Mouse (Mus musculus): ENCODE results near the gene Adcy2.

The Adcy2 gene

DNA sequence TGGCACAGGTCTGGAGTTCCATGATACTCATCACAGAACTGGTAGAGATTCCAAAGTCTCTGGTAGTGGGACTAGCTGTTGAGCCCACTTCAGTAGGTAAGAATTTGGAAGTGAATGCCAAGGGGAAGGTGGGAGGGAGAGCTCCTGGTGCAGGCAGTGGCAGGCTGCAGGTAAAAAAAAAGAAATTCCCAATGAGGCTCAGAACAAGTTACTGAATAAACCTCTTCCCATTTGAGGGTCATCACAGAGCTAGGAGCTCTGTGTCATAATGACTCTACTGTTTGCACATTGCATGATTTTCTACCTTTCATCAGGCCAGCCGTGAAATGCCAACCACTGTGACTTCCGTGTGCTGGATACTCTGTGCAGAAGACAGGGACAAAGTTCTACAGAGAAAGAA, 314.4 kb downstream of the Adcy2 start:
- in situ Hi-C loops (cut with MboI; ENCODE audit: low sequenced_read_pairs) = no loop called here

DNA sequence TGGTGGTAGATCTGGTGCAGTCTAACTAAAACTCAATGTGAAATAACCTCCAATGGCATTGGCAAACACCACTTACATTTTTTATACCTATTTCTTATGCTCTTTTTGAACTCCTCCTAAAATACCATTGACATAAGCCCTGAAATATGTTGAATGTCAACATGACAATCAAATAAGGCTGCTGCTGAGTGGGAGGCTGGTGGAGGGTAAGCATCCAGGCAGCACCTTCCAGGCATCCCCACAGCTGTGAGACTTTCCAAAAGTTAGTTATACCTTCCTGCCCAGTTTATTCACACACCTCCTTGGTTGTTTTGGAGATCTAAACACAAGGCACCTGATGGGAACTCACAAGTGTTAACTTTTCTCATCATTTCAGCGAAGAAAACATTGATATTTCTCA, 318.9 kb downstream of the Adcy2 start:
- in situ Hi-C loops (cut with MboI; ENCODE audit: low sequenced_read_pairs) = no loop called here

DNA sequence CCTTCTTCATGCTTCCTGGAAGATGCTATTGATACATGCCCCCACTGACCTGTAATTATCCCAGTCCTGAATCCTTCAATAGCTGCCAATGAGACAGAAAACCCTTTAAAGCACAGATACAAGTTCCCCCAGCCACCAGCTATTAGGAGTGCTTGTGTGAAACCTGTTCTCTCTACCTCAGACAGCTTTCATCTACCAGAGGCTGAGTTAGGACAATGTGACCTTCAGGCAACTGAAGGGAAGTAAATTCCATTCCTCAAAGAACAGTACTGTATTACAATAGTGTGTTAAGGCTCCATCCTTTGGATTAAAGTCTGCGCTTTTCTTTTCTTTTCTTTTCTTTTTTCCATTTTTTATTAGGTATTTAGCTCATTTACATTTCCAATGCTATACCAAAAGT, 356.6 kb downstream of the Adcy2 start:
- in situ Hi-C loops (cut with MboI; ENCODE audit: low sequenced_read_pairs) = no loop called here

DNA sequence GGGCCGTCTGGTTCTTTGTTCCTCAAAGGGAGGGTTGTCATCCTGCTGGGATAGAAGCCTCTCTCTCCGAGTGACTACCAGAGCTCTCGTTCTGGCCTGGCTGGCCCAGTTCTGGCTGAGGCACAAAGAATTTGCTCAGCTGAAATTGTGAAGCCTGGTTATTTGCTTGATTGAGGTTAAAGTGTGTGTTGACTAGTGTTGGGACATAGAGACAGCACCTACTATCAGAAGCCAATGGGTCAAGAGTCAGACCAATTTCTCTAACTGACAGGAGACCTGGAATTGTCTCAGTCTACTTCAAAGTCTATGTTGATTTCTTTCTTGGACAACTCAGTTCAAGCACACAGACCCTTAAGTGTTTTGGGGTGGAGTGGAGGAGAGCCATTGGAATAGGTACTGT, 372.3 kb downstream of the Adcy2 start:
- in situ Hi-C loops (cut with MboI; ENCODE audit: low sequenced_read_pairs) = no loop called here

DNA sequence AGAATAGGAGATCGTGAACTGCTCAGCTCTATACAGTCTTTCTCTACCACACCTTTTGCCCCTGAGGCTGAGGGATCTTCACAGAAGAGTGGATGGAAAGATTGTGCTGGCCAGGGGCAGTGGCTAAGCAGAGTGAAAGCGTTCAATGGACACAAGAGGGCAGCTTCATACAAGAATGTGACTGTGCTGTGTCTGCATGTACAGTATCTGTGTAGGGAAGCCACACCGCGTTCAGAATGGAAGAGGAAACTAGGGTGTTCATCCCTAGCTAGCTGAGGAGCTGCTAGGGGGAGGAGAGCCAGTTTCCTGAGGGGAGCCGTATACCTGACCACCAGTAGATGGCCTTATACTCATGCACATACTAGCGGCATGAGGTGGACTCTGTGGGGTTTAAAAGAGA, 376.5 kb downstream of the Adcy2 start:
- in situ Hi-C loops (cut with MboI; ENCODE audit: low sequenced_read_pairs) = no loop called here

DNA sequence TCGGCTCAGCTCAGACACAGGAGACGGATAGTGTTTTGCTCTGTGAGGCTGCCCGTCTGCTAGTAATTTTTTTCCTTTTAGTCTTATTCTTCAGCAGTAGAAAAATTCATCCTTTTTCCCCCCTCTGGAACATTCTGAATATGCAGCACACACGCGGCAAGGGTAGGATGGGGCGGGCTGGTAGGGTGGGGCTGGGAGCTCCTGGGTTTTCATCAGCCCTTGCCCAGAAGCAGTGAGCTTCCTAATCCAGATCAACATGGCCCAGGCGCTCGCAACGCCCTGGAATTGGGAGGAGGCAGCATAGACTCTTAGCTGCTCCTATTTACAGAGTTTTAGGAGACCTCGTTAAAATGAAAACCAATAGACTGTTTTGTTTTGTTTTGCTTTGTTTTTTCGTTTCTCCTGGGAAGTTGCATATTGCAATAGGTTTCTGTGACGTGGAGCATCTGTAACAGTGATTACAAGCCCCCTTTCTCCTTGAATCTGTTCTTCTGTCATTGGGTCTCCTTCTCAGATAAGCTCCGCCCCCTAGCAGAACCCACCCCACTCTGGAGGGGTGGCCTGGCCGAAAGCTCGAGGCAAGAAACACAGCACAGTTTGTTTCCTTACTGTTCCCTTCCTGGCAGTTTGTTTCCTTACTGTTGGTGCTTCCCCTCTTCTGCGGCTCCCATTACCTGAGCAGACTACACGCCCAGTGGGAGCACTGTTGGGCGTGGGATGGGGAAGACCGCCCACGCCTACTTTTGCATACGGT, 391.5 kb downstream of the Adcy2 start:
- in situ Hi-C loops (cut with MboI; ENCODE audit: low sequenced_read_pairs) = no loop called here

DNA sequence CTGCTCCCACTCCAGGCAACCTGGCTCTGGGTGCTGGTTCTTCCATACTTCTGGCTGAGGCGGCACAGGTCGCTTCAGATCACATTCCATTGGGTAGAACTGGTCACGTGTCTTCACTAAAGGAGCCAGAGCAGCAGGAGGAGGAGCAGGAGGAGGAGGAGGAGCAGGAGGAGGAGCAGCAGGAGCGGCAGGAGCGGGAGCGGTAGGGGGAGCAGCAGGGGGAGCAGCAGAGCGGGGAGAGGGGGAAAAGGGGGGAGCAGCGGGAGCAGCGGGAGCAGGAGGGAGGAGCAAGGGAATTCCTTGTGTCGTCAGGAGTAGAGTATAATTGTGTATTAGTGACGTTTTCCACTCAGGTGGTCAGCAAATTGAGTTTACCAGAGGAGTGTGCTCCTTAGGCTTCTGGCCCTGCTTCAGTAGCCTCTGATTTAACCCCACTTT, 393.6 kb downstream of the Adcy2 start:
- in situ Hi-C loops (cut with MboI; ENCODE audit: low sequenced_read_pairs) = no loop called here

DNA sequence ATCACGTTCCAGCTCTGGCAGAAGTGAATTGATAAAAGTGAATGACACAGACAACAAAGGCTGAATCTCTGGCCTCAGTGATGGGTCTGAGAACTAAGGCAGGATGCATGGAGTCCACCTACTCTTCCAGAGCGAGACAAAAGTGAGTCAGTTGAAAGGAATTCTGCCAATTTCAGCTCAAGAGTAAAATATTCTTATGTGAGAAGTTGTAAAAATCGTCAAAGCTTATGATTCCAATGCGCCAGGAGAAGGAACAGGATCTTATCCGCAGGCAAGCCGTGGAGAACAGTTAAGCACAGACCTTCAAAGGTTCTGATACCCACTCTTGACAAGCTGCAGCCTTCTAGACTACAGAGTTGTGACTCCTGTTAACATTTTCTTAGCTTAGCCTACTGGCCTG, 396.3 kb downstream of the Adcy2 start:
- in situ Hi-C loops (cut with MboI; ENCODE audit: low sequenced_read_pairs) = no loop called here

DNA sequence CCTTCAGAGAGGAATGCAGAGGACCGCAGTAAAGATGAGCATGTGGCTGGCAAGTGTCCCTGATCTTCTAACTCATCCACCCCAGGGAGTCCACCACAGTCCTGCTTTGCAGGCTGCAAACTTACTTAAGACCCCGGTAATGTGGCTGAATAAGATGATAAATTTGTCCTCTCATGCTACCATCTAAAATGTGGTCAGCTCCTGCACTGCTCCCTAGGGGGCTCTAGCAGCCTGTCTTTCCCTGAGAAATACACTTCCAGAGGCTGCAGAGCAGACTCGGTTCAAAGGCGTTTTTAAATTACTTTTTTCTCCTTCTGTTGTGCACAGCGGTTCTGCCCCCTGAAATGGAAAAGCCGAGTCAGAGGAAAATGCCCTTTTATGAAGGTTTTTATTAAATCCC, 398.2 kb downstream of the Adcy2 start:
- in situ Hi-C loops (cut with MboI; ENCODE audit: low sequenced_read_pairs) = no loop called here

DNA sequence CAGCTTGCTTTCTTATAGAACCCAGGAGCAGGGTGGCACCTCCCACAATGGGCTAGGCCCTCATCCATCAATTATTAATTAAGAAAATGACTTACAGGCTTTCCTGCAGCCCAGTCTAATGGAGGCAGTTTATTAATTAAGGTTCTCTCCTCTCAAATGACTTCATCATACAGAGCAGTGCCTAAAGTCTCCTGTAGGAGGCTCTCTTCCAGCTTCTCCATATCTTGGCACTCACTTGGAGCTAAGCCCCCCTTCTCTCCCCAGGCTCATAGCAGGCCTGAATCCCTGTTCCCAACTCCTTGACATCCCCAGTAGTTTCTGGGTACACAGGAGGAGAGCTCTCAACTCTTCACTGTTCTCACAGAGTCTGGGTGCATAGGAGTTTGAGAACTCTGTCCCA, 400.4 kb downstream of the Adcy2 start:
- in situ Hi-C loops (cut with MboI; ENCODE audit: low sequenced_read_pairs) = loop anchor here (25.0 kb wide), 1 partner anchor 913 kb away; no protein-coding TSS in a partner anchor

DNA sequence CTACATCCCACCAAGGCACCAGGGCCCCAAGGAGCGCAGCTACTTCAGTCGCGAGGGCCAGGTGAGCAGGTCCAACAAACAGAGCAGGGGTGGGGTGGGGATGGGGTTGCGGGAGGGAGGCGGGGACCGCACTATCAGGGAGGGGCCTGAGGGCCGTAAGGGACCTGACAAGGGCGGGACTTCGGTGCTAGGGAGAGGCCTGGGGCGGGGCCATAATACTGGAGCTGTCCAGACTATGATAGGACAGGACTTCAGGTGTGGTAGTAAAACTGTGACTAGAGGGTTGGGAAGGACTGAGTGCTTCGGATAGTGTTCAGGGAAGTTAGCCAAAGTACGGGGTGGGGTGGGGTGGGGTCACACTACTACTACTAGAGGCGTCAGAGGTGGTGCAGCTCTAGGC, 401.7 kb downstream of the Adcy2 start:
- in situ Hi-C loops (cut with MboI; ENCODE audit: low sequenced_read_pairs) = loop anchor here (25.0 kb wide), 1 partner anchor 915 kb away; no protein-coding TSS in a partner anchor

DNA sequence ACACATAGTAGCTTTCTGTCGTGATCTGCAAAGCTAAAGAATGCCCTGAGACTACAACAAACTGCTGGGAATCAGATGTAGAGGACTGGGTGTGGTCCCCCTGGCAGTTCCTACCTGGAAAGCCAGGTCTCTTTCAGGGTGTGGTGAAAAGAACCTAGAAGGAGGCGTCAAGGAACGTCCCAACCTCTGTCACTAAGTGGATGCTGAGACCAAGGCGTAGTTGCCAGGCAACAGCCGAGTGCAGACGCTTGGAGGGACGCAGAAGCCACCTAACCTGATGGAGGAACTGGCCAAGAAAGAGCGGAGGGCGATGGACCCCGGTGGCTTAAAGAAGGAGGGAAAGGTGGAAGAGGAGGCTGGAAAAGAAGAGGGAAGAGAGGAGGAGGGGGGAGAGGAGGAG, 402.1 kb downstream of the Adcy2 start, which contains the start of gene 1700001L19Rik:
Gene 1700001L19Rik, plus strand, starts transcription at position 223 of the 400 bp plus-strand sequence.
- in situ Hi-C loops (cut with MboI; ENCODE audit: low sequenced_read_pairs) = loop anchor here (25.0 kb wide), 1 partner anchor 915 kb away; no protein-coding TSS in a partner anchor

DNA sequence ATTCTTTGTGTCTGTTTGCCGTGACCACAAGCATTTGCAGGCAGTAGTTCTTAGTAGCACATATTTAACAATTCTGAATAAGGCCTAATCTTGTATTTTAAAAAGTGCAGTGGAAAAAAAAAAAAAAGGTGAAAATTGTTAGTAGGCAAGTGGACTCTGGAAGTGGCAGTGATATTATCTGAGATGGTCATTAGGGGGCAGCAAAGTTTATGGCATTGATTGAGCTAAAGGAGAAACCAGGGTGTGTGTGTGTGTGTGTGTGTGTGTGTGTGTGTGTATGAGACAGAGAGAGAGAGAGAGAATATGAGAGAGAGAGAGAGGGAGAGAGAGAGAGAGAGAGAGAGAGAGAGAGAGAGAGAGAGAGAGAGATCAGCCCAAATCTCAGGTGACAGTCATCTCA, 405.5 kb downstream of the Adcy2 start:
- in situ Hi-C loops (cut with MboI; ENCODE audit: low sequenced_read_pairs) = loop anchor here (25.0 kb wide), 1 partner anchor 919 kb away; no protein-coding TSS in a partner anchor

DNA sequence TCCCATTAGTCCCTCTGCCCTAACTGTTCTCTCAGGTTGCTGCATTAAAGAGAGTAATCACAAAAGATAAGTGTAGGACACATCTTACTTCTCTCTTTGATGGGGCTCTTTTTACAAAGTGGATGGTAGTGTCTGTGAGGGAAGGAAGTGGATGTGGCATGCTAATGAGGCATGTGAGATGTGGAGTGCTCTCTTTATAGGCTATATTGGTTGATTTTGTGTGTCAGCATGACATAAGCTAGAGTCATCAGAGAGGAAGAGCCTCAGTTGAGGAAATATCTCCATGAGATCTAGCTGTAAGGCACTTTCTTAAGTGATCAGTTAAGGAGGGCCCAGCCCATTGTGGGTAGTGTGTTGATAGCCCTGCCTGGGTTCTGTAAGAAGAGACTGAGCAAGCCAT, 411.0 kb downstream of the Adcy2 start:
- in situ Hi-C loops (cut with MboI; ENCODE audit: low sequenced_read_pairs) = loop anchor here (25.0 kb wide), 1 partner anchor 924 kb away; no protein-coding TSS in a partner anchor

DNA sequence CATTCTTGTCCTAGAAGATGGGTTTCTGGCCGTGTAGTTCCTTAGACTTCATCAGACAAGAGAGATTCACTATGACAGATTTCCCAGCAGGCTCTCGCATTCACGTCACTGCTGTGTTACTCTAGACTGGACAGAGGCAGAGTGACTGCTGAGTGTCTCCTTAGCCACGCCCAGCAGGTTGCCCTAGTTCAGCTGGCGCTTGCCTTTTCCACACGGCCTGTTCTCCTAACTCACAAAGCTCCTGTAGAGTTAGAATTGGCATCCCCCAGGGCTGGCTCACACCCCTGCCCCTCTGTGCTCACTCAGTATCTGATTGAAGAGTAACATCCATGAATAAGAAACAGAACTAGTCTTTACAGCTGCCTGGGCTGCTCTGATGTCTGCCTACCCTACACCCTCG, 413.9 kb downstream of the Adcy2 start:
- in situ Hi-C loops (cut with MboI; ENCODE audit: low sequenced_read_pairs) = loop anchor here (25.0 kb wide), 1 partner anchor 927 kb away; no protein-coding TSS in a partner anchor

DNA sequence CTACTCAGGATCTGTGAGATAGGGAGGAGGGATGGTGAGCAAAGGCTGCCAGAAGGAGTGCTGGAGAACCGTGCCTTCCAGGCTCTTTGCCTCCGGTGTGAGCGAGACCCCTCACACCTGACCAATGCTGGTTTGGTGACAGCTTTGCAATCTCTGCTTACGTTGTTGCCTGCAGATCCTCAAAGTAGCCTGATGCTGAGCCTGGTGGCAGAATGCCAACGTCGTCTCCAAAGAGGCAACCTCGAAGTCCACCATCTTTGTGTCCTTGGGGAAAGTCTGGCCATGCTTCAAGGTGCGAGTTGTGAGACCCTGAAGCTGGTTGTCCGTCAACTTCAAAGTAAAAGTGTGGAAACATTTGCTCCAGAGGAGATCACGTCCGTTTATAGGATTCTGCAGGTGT, 415.4 kb downstream of the Adcy2 start:
- in situ Hi-C loops (cut with MboI; ENCODE audit: low sequenced_read_pairs) = loop anchor here (25.0 kb wide), 1 partner anchor 928 kb away; no protein-coding TSS in a partner anchor

DNA sequence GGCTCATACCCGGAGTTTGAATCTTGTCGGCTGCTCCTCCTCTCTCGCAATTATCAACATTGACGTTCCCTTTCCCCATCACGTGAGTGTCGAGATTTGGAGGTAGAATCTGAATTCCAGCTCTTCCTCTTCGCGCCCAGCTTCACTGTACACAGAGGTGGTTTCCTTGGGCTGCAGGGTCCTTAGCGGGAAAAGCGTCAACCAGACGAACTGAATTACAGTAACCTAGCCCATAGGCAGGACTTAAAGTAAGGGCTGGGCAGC, 416.9 kb downstream of the Adcy2 start:
- in situ Hi-C loops (cut with MboI; ENCODE audit: low sequenced_read_pairs) = loop anchor here (25.0 kb wide), 1 partner anchor 930 kb away; no protein-coding TSS in a partner anchor

DNA sequence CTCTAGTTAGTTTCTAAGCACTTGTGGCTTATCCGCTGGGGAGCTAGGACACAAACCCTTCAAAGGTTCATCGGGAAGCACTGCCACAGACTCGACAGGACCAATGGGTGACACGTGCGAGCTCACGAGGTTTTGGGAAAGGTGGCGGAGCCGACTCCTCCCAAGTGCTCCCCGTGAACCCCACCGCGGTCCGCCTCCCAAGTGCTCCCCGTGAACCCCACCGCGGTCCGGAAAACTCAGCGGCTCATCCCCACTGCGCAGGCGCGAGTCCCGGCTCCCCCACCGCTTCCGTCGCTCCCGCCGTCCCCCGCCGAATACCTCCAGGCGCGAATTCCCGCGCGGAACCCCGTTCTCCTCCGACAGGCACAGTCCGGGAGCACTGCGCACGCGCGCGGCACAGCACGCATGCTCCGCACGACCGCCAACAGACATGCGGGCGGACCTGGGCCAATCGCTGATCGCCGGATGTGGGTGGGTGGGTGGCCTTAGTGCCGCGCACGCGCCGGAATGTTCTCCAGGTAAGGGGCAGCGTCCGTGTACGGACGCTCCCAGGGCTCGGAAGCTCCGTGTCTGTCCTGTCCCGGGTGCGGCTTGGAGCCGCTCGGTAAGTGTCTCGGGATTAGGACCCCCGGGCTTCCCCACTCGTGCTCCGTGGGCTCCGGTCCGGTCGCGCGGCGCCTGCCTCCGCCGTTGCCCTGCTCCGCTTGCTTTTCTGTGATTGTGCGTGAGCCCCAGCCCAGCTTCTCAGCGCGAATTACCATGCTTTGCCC, 417.4 kb downstream of the Adcy2 start, which contains the start of the genes Mtrr and Fastkd3:
Gene Mtrr, minus strand, starts transcription at position 403 of the 770 bp plus-strand sequence.
Gene Fastkd3, plus strand, starts transcription at position 488 of the 770 bp plus-strand sequence.
- in situ Hi-C loops (cut with MboI; ENCODE audit: low sequenced_read_pairs) = loop anchor here (25.0 kb wide), 1 partner anchor 930 kb away; no protein-coding TSS in a partner anchor

DNA sequence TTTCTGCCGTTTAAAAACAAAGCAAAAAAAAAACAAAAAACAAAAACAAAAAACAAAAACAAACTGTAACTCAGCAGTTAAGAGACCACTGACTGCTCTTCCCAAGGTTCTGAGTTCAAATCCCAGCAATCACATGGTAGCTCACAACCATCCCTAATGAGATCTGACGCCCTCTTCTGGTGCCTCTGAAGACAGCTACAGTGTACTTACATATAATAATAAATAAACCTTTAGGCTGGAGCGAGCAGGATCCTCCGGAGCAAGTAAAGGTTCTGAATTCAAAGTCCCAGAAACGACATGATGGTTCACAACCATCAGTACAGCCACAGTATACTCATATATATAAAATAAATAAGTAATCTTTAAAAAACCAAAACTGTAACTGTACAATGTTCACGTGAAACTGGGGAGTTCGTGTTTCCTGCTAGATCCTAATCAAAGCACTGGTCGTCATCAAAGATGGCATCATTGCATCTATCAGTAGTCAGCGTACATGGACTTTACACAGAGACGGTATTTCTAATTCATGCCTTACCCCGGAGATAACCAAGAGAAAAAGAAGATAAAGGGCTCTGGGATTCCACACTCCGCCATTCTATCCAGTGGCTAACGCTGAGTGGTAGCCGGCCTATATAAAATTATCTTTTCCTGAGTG, 418.1 kb downstream of the Adcy2 start:
- in situ Hi-C loops (cut with MboI; ENCODE audit: low sequenced_read_pairs) = loop anchor here (25.0 kb wide), 1 partner anchor 931 kb away; no protein-coding TSS in a partner anchor

DNA sequence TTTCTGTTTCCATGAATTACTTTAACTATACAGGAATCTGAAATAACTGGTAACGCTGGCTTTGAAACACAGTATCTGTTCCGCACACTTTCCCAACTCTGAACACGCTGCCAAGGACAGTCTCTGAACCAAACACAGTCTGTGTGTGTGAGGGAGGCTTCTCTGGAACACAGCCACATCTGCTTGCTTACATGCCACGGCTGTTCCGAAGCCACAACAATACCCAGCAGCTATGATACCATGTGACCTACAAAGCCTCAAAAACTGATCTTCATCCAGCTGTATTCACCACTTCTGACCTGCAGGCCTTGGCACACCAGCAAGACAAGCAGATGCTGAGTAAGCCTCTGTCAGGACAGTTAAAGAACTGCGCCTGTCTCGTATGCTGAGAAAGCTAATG, 421.4 kb downstream of the Adcy2 start:
- in situ Hi-C loops (cut with MboI; ENCODE audit: low sequenced_read_pairs) = loop anchor here (25.0 kb wide), 1 partner anchor 934 kb away; no protein-coding TSS in a partner anchor

DNA sequence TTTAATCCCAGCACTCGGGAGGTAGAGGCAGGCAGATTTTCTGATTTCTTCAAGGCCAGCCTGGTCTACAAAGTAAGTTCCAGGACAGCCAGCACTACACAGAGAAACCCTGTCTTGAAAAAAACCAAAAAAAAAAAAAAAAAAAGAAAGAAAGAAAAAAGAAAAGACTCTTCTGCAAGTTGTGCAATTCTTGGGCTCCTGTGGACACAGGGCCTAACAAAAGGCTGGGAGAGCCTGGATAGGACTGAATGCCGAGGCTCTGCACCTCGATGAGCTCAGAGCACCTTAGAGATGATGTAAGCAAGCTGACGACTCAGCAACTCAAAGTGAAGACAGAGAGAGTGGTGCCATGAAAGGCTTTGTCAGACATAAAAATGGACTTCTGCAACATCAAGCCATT, 424.9 kb downstream of the Adcy2 start:
- in situ Hi-C loops (cut with MboI; ENCODE audit: low sequenced_read_pairs) = loop anchor here (25.0 kb wide), 1 partner anchor 712 kb away; the partner anchor contains the start of gene BC048507
